In the genomic region with DNA sequence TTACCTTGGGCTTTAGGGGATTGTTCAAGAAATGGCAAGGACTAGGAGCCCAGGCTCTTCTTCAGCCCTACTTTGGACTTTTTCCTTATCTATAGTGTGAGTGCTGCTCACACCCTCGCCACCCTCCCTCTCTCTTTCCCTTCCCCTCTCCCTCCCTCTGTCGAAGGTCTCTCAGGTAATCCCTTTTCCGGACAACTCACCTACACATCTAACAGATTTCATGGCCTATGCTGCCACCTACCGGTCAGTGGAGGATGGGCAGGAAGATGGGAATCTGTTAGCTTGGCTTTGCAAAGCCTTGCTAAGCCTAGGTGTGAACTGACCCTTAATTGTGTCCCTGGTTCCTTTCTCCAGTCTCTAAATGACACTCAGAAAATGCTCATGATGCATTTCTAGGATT, we compare ENCODE assay signal across 8 mouse cellular contexts. TPM values are rescaled to one million over a fixed set of nuclear protein-coding genes. Genes with fewer than 3 reads are reported as not detected.
DNase-seq lines count a peak whose midpoint lies in the region; TF ChIP-seq lines count a peak whose summit lies in the region.

No protein-coding gene starts in this region.

- H3K4me2 ChIP-seq in myocyte (ENCODE audit: low read depth) = peak overlapping the region; percentile 58

- H3K27me3 ChIP-seq in heart, adult 2 months (ENCODE audit: control insufficient read depth, insufficient read depth, low read length) = no peaks in the 10 kb centered on the region
- H3K27me3 ChIP-seq in myocyte (ENCODE audit: control insufficient read depth, insufficient read depth, insufficient read length) = no peaks in the 10 kb centered on the region
- no peaks in the 10 kb centered on the region for H3K27me3 ChIP-seq in splenic B cell, adult 2 months (ENCODE audit: control insufficient read depth, insufficient read depth, low read length, poor library complexity, severe bottlenecking)

- no peaks in the 10 kb centered on the region for H3K79me2 ChIP-seq in heart, adult 2 months (replicated peaks; ENCODE audit: control insufficient read depth, insufficient read depth, low read length)
- H3K79me2 ChIP-seq in myocyte (ENCODE audit: control insufficient read depth, insufficient read depth) = peaks cover 21% of the 10 kb centered on the region

- H3K36me3 ChIP-seq in heart, adult 2 months (ENCODE audit: control insufficient read depth, insufficient read depth, low read length) = no peaks in the 10 kb centered on the region
- peaks cover 21% of the 10 kb centered on the region for H3K36me3 ChIP-seq in myocyte (ENCODE audit: control insufficient read depth, insufficient read depth)
- peaks cover 11% of the 10 kb centered on the region for H3K36me3 ChIP-seq in splenic B cell, adult 2 months (ENCODE audit: control insufficient read depth, insufficient read depth, low read length, poor library complexity, severe bottlenecking)

- intact Hi-C loops in heart, adult 2 months (cut with DNase I) = loop anchor here (1.0 kb wide), 1 partner anchor 48 kb away; a partner anchor contains a TSS
- intact Hi-C loops in heart, postnatal 25 days (cut with DNase I) = loop anchor here (1.0 to 5.0 kb wide), 2 partner anchors 48 to 150 kb away; a partner anchor contains a TSS
- intact Hi-C loops in heart, postnatal 36 days (cut with DNase I) = loop anchor here (1.0 to 2.0 kb wide), 3 partner anchors 22 to 151 kb away; a partner anchor contains a TSS
- intact Hi-C loops in left cerebral cortex, postnatal 4 days (cut with DNase I) = no loop called here

- TF ChIP-seq POLR2A in heart, adult 2 months (IDR thresholded peaks at IDR 0.05; ENCODE audit: insufficient read depth, low read depth, low read length) = no peak
- no peak for TF ChIP-seq POLR2A in embryonic fibroblast, embryonic 13.5 days (IDR thresholded peaks at IDR 0.05; ENCODE audit: low read depth, low read length)
- TF ChIP-seq POLR2A in myocyte (IDR thresholded peaks at IDR 0.05; ENCODE audit: insufficient read length, low read depth) = no peak

- H3ac ChIP-seq in myocyte (ENCODE audit: control insufficient read depth, insufficient read length) = no peak overlapping the region

- TF ChIP-seq EP300 in heart, adult 2 months (IDR thresholded peaks at IDR 0.05; ENCODE audit: insufficient read depth, low read depth, low read length) = peak; percentile 96

- no peak overlapping the region for H3K27ac ChIP-seq in heart, adult 2 months
- peak overlapping the region; percentile 72 for H3K27ac ChIP-seq in embryonic fibroblast, embryonic 13.5 days (ENCODE audit: insufficient read depth, low read length)

- WGBS in heart, adult 2 months = 4% methylated on average over 4 of the region's 4 CpGs

- no peak overlapping the region for H3K9ac ChIP-seq in heart, adult 2 months (ENCODE audit: low read depth, low read length)

- no peak overlapping the region for H3K4me3 ChIP-seq in heart, adult 2 months
- peak overlapping the region; percentile 7 for H3K4me3 ChIP-seq in embryonic fibroblast, embryonic 13.5 days (ENCODE audit: insufficient read depth, low read length)
- no peak overlapping the region for H3K4me3 ChIP-seq in myocyte

- TF ChIP-seq CTCF in heart, adult 2 months (IDR thresholded peaks at IDR 0.05) = 0 out of 2 replicates have a peak, but pooled peaks have one; percentile 98
- peak; percentile 82; the same call in 1 of the 2 replicates for TF ChIP-seq CTCF in embryonic fibroblast, embryonic 13.5 days (IDR thresholded peaks at IDR 0.05; ENCODE audit: borderline replicate concordance, insufficient read depth, low read length)

- peaks cover 15% of the 10 kb centered on the region for H3K4me1 ChIP-seq in heart, adult 2 months (ENCODE audit: control insufficient read depth, insufficient read depth, low read length)
- H3K4me1 ChIP-seq in embryonic fibroblast, embryonic 13.5 days (ENCODE audit: control insufficient read depth, insufficient read depth, low read length) = peaks cover 27% of the 10 kb centered on the region

- peak; percentile 81 to 87 for DNase-seq in heart, adult 2 months
- no peak for DNase-seq in heart, postnatal 25 days (ENCODE audit: low spot score)
- DNase-seq in adrenal gland, postnatal 36 days = peak; percentile 80 to 83
- DNase-seq in heart, postnatal 36 days = peak; percentile 86 to 88
- peak; percentile 83 for DNase-seq in left cerebral cortex, postnatal 4 days
- DNase-seq in splenic B cell, adult 2 months (ENCODE audit: low read depth, low spot score) = peak; percentile 90

TF ChIP-seq in myocyte, 11 proteins besides CTCF, POLR2A, EP300 and RAD21:
- no peak for TF ChIP-seq E2F4 (IDR thresholded peaks at IDR 0.05; ENCODE audit: insufficient read depth)
- no peak for TF ChIP-seq POLR2AphosphoS2 (IDR thresholded peaks at IDR 0.05; ENCODE audit: insufficient read length, low read depth)
- no peak for TF ChIP-seq TCF12 (IDR thresholded peaks at IDR 0.05; ENCODE audit: insufficient read depth, poor library complexity, severe bottlenecking)
- no peak for TF ChIP-seq MYOG (IDR thresholded peaks at IDR 0.05; ENCODE audit: control insufficient read depth in 1 of 3, insufficient read depth in 1 of 3, insufficient read length in 2 of 3, low read depth in 2 of 3)
- TF ChIP-seq CEBPB (IDR thresholded peaks at IDR 0.05; ENCODE audit: insufficient read depth, poor library complexity, severe bottlenecking) = no peak
- no peak for TF ChIP-seq USF1 (IDR thresholded peaks at IDR 0.05; ENCODE audit: low read depth)
- TF ChIP-seq MAX (IDR thresholded peaks at IDR 0.05; ENCODE audit: low read depth) = no peak
- TF ChIP-seq SRF (IDR thresholded peaks at IDR 0.05; ENCODE audit: control insufficient read depth, insufficient read length, low read depth) = no peak
- TF ChIP-seq REST (IDR thresholded peaks at IDR 0.05; ENCODE audit: insufficient read depth, insufficient read length) = no peak
- no peak for TF ChIP-seq MYOD1 (IDR thresholded peaks at IDR 0.05; ENCODE audit: control insufficient read depth in 1 of 3, insufficient read length in 2 of 3, low read depth in 2 of 3)
- TF ChIP-seq TCF3 (IDR thresholded peaks at IDR 0.05; ENCODE audit: insufficient read length, low read depth) = no peak

RNA-seq across cellular contexts. Expression of a gene that starts 19.4 kb away (rescaled TPM):
- total RNA-seq in heart, adult 2 months (2021) = 10 to 100 TPM; 44.5 to 58.7 TPM
- polyA plus RNA-seq in heart, adult 2 months (2012; rRNA removed) = 15.3 and 21.5 TPM in 2 replicates
- total RNA-seq in heart, postnatal 25 days (2021) = 10 to 100 TPM; 44.9 to 57.6 TPM
- 10 to 100 TPM; 47.6 to 51.8 TPM for total RNA-seq in adrenal gland, postnatal 36 days (2021)
- polyA plus RNA-seq in embryonic fibroblast, embryonic 13.5 days (2011; ENCODE audit: insufficient read length, low read depth, missing spikeins) = 56.0 and 61.6 TPM in 2 replicates
- 10 to 100 TPM; 44.6 to 59.4 TPM for total RNA-seq in heart, postnatal 36 days (2021)
- total RNA-seq in left cerebral cortex, postnatal 4 days (2021) = 100 to 1,000 TPM; 109 to 113 TPM
- 35.4 TPM for polyA plus RNA-seq in myocyte (2012; fragmentation: generic; extraction: Trizol)

RNA-seq across cellular contexts. Expression of a gene that starts 47.2 kb away (rescaled TPM):
- total RNA-seq in heart, adult 2 months (2021) = not detected
- polyA plus RNA-seq in heart, adult 2 months (2012; rRNA removed) = 0.47 and 0.53 TPM in 2 replicates
- not detected for total RNA-seq in heart, postnatal 25 days (2021)
- not detected for total RNA-seq in adrenal gland, postnatal 36 days (2021)
- not detected in 2 replicates for polyA plus RNA-seq in embryonic fibroblast, embryonic 13.5 days (2011; ENCODE audit: insufficient read length, low read depth, missing spikeins)
- total RNA-seq in heart, postnatal 36 days (2021) = not detected
- total RNA-seq in left cerebral cortex, postnatal 4 days (2021) = not detected
- polyA plus RNA-seq in myocyte (2012; fragmentation: generic; extraction: Trizol) = not detected

RNA-seq across cellular contexts. Expression of a gene that starts 59.7 kb away (rescaled TPM):
- under 1 TPM; 0.41 to 0.42 TPM for total RNA-seq in heart, adult 2 months (2021)
- polyA plus RNA-seq in heart, adult 2 months (2012; rRNA removed) = 0.59 and 1.7 TPM in 2 replicates
- total RNA-seq in heart, postnatal 25 days (2021) = under 1 TPM; 0.10 to 0.31 TPM
- not detected for total RNA-seq in adrenal gland, postnatal 36 days (2021)
- not detected in 2 replicates for polyA plus RNA-seq in embryonic fibroblast, embryonic 13.5 days (2011; ENCODE audit: insufficient read length, low read depth, missing spikeins)
- under 1 TPM; 0.22 to 0.47 TPM for total RNA-seq in heart, postnatal 36 days (2021)
- not detected for total RNA-seq in left cerebral cortex, postnatal 4 days (2021)
- 0.01 TPM for polyA plus RNA-seq in myocyte (2012; fragmentation: generic; extraction: Trizol)
